Mouse (Mus musculus): ENCODE measurements around the gene 3110021N24Rik.

DNA sequence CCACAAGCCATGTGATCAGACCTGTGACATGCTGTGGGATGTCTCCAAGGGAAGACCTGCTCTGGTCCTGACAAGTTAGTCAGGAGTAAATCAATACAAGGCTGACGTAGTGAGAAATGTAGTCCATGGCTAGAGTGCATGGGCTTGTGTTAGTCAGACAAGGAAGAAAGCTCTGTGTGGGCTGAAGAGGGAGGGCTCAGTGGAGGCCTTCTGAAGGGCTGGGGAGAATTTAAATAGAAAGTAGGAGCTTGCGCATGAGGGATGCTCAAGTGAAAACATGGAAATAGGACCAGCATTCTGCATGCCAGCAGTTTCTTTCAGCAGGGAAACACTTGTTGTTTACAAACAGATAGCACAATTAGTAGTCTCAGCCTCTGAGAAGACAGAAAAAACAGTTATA lies 84.1 kb downstream of the 3110021N24Rik start:
- TF ChIP-seq GATA1 (IDR thresholded peaks at IDR 0.05; ENCODE audit: borderline replicate concordance, low read length) = no peak
- no peak for TF ChIP-seq FLI1 (IDR thresholded peaks at IDR 0.05; ENCODE audit: low read length)
